Mouse (Mus musculus): ENCODE data around the gene Zpbp2. TPM values are rescaled to one million over a fixed set of nuclear protein-coding genes. Genes with fewer than 3 reads are reported as not detected.

Zpbp2 gene
- total and polyA plus RNA-seq, 3 experiments = 0.12 to 0.58 TPM; not detected in 1

- TF ChIP-seq CHD1 (IDR thresholded peaks at IDR 0.05; ENCODE audit: low read depth, low read length) = no peak
Measured at GRCm38 (mm10) chr11:98597363-98597762, 46.5 kb downstream of the Zpbp2 start (continued).

DNA sequence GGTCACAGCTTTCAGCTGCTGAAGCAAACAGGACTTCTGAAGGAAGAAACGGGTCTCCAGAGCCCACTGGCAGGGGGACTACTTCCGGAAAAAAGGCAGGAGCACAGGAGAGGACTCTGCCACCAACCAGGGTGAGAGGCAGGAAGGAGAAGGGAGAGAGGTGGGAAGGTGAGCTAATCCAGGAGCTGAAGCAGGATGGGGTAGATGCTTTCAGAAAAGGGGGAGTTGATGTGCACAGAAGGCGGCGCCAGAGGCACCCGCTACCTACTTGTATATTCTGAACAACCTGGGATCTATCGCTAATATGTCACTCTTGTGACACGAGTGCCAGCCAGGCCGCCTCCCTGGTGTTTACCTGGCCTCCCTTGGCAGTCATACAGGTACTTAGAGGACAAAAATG lies 47.1 kb downstream of the Zpbp2 start, which contains the start of gene Lrrc3c:
Gene Lrrc3c, plus strand, starts transcription at position 301 of the 400 bp plus-strand sequence.
- Histone ChIP-seq H3K4me3 (ENCODE audit: control insufficient read depth in 1 of 2, insufficient read depth in 1 of 2, low read depth in 2 of 2, low read length in 2 of 2) (no peak within 1 kb of the TSS), H3K9ac (ENCODE audit: control insufficient read depth, low read depth, low read length, poor library complexity, severe bottlenecking) (no peak within 1 kb of the TSS), H3K36me3 (ENCODE audit: control insufficient read depth in 1 of 2, insufficient read depth in 2 of 2, low read length in 2 of 2) (0 out of 4 replicates have a peak, but pooled peaks cover 0 to 2% of the 10 kb centered on the region in 2 experiments), H3K4me1 (ENCODE audit: control insufficient read depth in 1 of 2, insufficient read depth in 2 of 2, low read length in 2 of 2) (peaks cover 2 to 5% of the 10 kb centered on the region in 2 experiments; a peak in 2 of 4 replicates), H3K9me3 (replicated peaks; ENCODE audit: insufficient read depth, low read length) (no peaks in the 10 kb centered on the region), H3K27me3 (ENCODE audit: control insufficient read depth in 1 of 2, insufficient read depth in 2 of 2, low read length in 2 of 2) (peaks cover 13 to 18% of the 10 kb centered on the region in 2 experiments), H3K27ac (ENCODE audit: control insufficient read depth, low read depth, low read length) (no peak within 1 kb of the TSS), H3K79me2 (ENCODE audit: control insufficient read depth, insufficient read depth, low read length, poor library complexity) (no peaks in the 10 kb centered on the region)
- TF ChIP-seq SMC3 (IDR thresholded peaks at IDR 0.05; ENCODE audit: low read depth, low read length) (no peak), BHLHE40 (IDR thresholded peaks at IDR 0.05; ENCODE audit: borderline replicate concordance, low read depth, low read length) (no peak), CTCF (IDR thresholded peaks at IDR 0.05 in 2 of 3, conservative IDR thresholded peaks at IDR 0.05 in 1 of 3; ENCODE audit: control insufficient read depth in 1 of 3, insufficient read depth in 1 of 3, low read depth in 2 of 3, low read length in 3 of 3, poor library complexity in 1 of 3, severe bottlenecking in 1 of 3) (no peak), MXI1 (IDR thresholded peaks at IDR 0.05; ENCODE audit: low read depth, low read length) (no peak)
- no peak for DNase-seq (ENCODE audit: low read depth, low spot score)

GRCm38 (mm10) chr11:98598851-98599290 lies 48.0 kb downstream of the Zpbp2 start:
- DNase-seq (ENCODE audit: low read depth, low spot score) = no peak
- no peak overlapping the region for H3K4me3 ChIP-seq (ENCODE audit: control insufficient read depth in 1 of 2, insufficient read depth in 1 of 2, low read depth in 2 of 2, low read length in 2 of 2)
- H3K79me2 ChIP-seq (ENCODE audit: control insufficient read depth, insufficient read depth, low read length, poor library complexity) = no peaks in the 10 kb centered on the region
- H3K9ac ChIP-seq (ENCODE audit: control insufficient read depth, low read depth, low read length, poor library complexity, severe bottlenecking) = no peak overlapping the region
- no peaks in the 10 kb centered on the region for H3K9me3 ChIP-seq (replicated peaks; ENCODE audit: insufficient read depth, low read length)
- H3K36me3 ChIP-seq (ENCODE audit: control insufficient read depth in 1 of 2, insufficient read depth in 2 of 2, low read length in 2 of 2) = 0 out of 4 replicates have a peak, but pooled peaks cover 0 to 2% of the 10 kb centered on the region in 2 experiments
- H3K4me1 ChIP-seq (ENCODE audit: control insufficient read depth in 1 of 2, insufficient read depth in 2 of 2, low read length in 2 of 2) = peaks cover 2 to 5% of the 10 kb centered on the region in 2 experiments; a peak in 2 of 4 replicates
- peaks cover 11 to 13% of the 10 kb centered on the region in 2 experiments for H3K27me3 ChIP-seq (ENCODE audit: control insufficient read depth in 1 of 2, insufficient read depth in 2 of 2, low read length in 2 of 2)
- TF ChIP-seq ZMIZ1 (IDR thresholded peaks at IDR 0.05; ENCODE audit: low read depth, low read length) (no peak), TCF12 (IDR thresholded peaks at IDR 0.05; ENCODE audit: low read depth, low read length) (no peak), RCOR1 (IDR thresholded peaks at IDR 0.05; ENCODE audit: low read depth, low read length) (no peak), E2F4 (IDR thresholded peaks at IDR 0.05; ENCODE audit: borderline replicate concordance, low read depth, low read length) (no peak), TBP (IDR thresholded peaks at IDR 0.05; ENCODE audit: low read depth, low read length) (no peak), SMC3 (IDR thresholded peaks at IDR 0.05; ENCODE audit: low read depth, low read length) (no peak), ELF1 (IDR thresholded peaks at IDR 0.05; ENCODE audit: low read depth, low read length) (no peak), MAX (IDR thresholded peaks at IDR 0.05; ENCODE audit: low read length) (no peak), HCFC1 (IDR thresholded peaks at IDR 0.05; ENCODE audit: low read depth, low read length) (no peak), ZKSCAN1 (IDR thresholded peaks at IDR 0.05; ENCODE audit: low read depth, low read length) (no peak), POLR2AphosphoS2 (IDR thresholded peaks at IDR 0.05; ENCODE audit: low read length) (no peak), USF2 (IDR thresholded peaks at IDR 0.05; ENCODE audit: borderline replicate concordance in 1 of 2, insufficient read depth in 1 of 2, low read depth in 1 of 2, low read length in 2 of 2) (no peak), POLR2AphosphoS5 (IDR thresholded peaks at IDR 0.05; ENCODE audit: borderline replicate concordance, low read depth, low read length) (no peak), MYB (IDR thresholded peaks at IDR 0.05; ENCODE audit: low read depth, low read length) (no peak), GATA1 (IDR thresholded peaks at IDR 0.05; ENCODE audit: low read depth, low read length) (no peak)
- no peak overlapping the region for H3K27ac ChIP-seq (ENCODE audit: control insufficient read depth, low read depth, low read length)
